9 mouse cellular contexts compared by ENCODE assay signal in the genomic region with DNA sequence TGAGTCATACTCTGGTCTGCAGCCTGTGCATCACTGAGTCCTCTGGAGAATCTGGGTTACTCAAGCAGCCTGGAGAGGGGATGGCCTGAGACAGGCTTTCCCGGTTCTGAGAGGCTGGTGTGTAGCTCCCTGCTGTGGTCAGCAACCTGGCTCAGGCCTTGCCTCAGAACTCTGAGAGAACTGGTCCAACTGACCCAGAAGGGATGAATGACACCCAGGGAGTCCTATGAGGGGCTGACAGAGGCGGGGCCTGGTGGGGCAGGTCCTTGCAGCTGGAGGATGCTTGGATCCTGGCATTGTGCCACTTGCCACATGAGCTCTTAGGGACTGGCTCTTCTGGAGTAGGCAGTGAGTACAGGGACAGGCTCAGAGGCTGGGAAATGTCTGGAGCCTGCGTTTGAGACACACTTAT. TPM values are rescaled to one million over a fixed set of nuclear protein-coding genes. Genes with fewer than 3 reads are reported as not detected.
DNase-seq lines count a peak whose midpoint lies in the region; ATAC-seq lines count a peak whose summit lies in the region.
"Had no signal": no experiment of that assay in that cellular context is flagged by ENCODE, and none has a peak within 500 bp of the region (broad histone marks: within the 10 kb centered on the region; RNA-seq: fewer than 3 reads in every experiment).

No protein-coding gene starts in this region.

- no peak overlapping the region for H3K4me2 ChIP-seq in heart, embryonic 13.5 days
- H3K4me2 ChIP-seq: limb, embryonic 13.5 days had no signal

- no peaks in the 10 kb centered on the region for H3K27me3 ChIP-seq in heart, embryonic 13.5 days (replicated peaks)
- H3K27me3 ChIP-seq: limb, embryonic 13.5 days had no signal

- DNase-seq in urinary bladder, postnatal 14 days (ENCODE audit: low spot score), result peak; percentile 76
- no peak for DNase-seq in urinary bladder, postnatal 10 days (ENCODE audit: low spot score)
- peak; percentile 67 to 78 for DNase-seq in cerebellum, postnatal 25 days
- peak; percentile 34 to 53 for DNase-seq in kidney, postnatal 36 days
- DNase-seq in lung, postnatal 36 days, result peak; percentile 86

- 0 out of 2 replicates have a peak overlapping the region, but pooled peaks have one; percentile 20 for H3K27ac ChIP-seq in heart, embryonic 13.5 days (replicated peaks)
- H3K27ac ChIP-seq: limb, embryonic 13.5 days had no signal

- ATAC-seq in heart, embryonic 13.5 days (ENCODE audit: extremely low read depth, insufficient number of reproducible peaks, low FRiP score, low TSS enrichment), result peak; percentile 50; the same call in 1 of the 2 replicates
- ATAC-seq in megakaryocyte, adult 5-6 weeks (ENCODE audit: poor library complexity, severe bottlenecking), result no peak
- no peak for ATAC-seq in inflammation-experienced regulatory T-cells, adult 6 months

- no peak overlapping the region for H3K9ac ChIP-seq in heart, embryonic 13.5 days
- H3K9ac ChIP-seq: limb, embryonic 13.5 days had no signal

- peaks cover 11% of the 10 kb centered on the region for H3K36me3 ChIP-seq in heart, embryonic 13.5 days

- H3K9me3 ChIP-seq in heart, embryonic 13.5 days, result peaks cover 12% of the 10 kb centered on the region; the same call in 1 of the 2 replicates

- 47% methylated on average over 3 of the region's 3 CpGs for WGBS in heart, embryonic 13.5 days

- H3K4me3 ChIP-seq in heart, embryonic 13.5 days, result no peak overlapping the region
- H3K4me3 ChIP-seq: limb, embryonic 13.5 days had no signal

- H3K4me1 ChIP-seq in heart, embryonic 13.5 days, result peaks cover 21% of the 10 kb centered on the region

RNA-seq across cellular contexts. Expression of a gene that starts 47.7 kb away (rescaled TPM):
- 29.5 and 33.3 TPM in 2 replicates for polyA plus RNA-seq in heart, embryonic 13.5 days (2015; fragmentation: Nextera tagmentation; extraction: Ambion mirVana)
- 36.0 and 37.4 TPM in 2 replicates for total RNA-seq in megakaryocyte, adult 5-6 weeks (2015)
- total RNA-seq in megakaryocyte, adult 5-6 weeks (2017), result 33.6 and 38.6 TPM in 2 replicates
- polyA plus RNA-seq in inflammation-experienced regulatory T-cells, adult 6 months (2017; shearing (Covaris generic)), result 10 to 100 TPM in 2 of 3 experiments, 1 to 10 TPM in 1; 7.9 to 15.6 (median 15.2) TPM
